Mouse (Mus musculus): ENCODE results near the gene Tsc2. TPM values are rescaled to one million over a fixed set of nuclear protein-coding genes. Genes with fewer than 3 reads are reported as not detected.
A peak's percentile ranks its signal among the peaks of the same experiment; 100 is the strongest.

Gene Tsc2
- polyA plus RNA-seq, 1 experiment from 2014 or later = 68.7 TPM

GRCm38 (mm10) chr17:24558600-24559099 is 73.8 kb downstream of the Tsc2 start:
- WGBS = 7% methylated on average over 4 of the region's 4 CpGs
- peaks cover 17% of the 10 kb centered on the region for H3K4me1 ChIP-seq
- H3K9ac ChIP-seq (replicated peaks) = no peak overlapping the region
- peak overlapping the region; percentile 79 for H3K27ac ChIP-seq (replicated peaks)
- ATAC-seq (replicated peaks) = peak; percentile 66
- H3K4me3 ChIP-seq = no peak overlapping the region
- H3K27me3 ChIP-seq = no peaks in the 10 kb centered on the region
- no peaks in the 10 kb centered on the region for H3K36me3 ChIP-seq
- no peaks in the 10 kb centered on the region for H3K9me3 ChIP-seq
- H3K4me2 ChIP-seq (replicated peaks) = no peak overlapping the region

GRCm38 (mm10) chr17:24557091-24557490 is 75.3 kb downstream of the Tsc2 start:
- Histone ChIP-seq H3K9ac (replicated peaks) (no peak overlapping the region), H3K36me3 (no peaks in the 10 kb centered on the region), H3K4me3 (no peak overlapping the region), H3K4me1 (peaks cover 28% of the 10 kb centered on the region), H3K27me3 (no peaks in the 10 kb centered on the region), H3K4me2 (replicated peaks) (no peak overlapping the region), H3K9me3 (no peaks in the 10 kb centered on the region), H3K27ac (replicated peaks) (no peak overlapping the region)
- no peak for ATAC-seq (replicated peaks)
- 93% methylated on average over 7 of the region's 7 CpGs for WGBS

- Histone ChIP-seq H3K4me3 (peak overlapping the region; percentile 96), H3K27me3 (no peaks in the 10 kb centered on the region), H3K4me1 (peaks cover 34% of the 10 kb centered on the region), H3K9me3 (no peaks in the 10 kb centered on the region), H3K27ac (replicated peaks) (peak overlapping the region; percentile 93; the same call in 1 of the 2 replicates), H3K4me2 (replicated peaks) (peak overlapping the region; percentile 85), H3K9ac (replicated peaks) (peak overlapping the region; percentile 95), H3K36me3 (no peaks in the 10 kb centered on the region)
- 37% methylated on average over 3 of the region's 3 CpGs for WGBS
- ATAC-seq (replicated peaks) = no peak
These were observed 81.4 kb downstream of the Tsc2 start for GRCm38 (mm10) chr17:24551050-24551444.

GRCm38 (mm10) chr17:24550416-24551049 is 81.9 kb downstream of the Tsc2 start:
- under 1% methylated on average over 44 of the region's 44 CpGs for WGBS
- ATAC-seq (replicated peaks) = peak; percentile 84

GRCm38 (mm10) chr17:24549618-24550415 is 82.6 kb downstream of the Tsc2 start, which contains the start of gene Pkd1:
Gene Pkd1, plus strand, starts transcription at chr17:24549834.
- Histone ChIP-seq H3K9ac (replicated peaks) (peak within 1 kb of the TSS; percentile 95), H3K9me3 (no peaks in the 10 kb centered on the region), H3K4me1 (peaks cover 34% of the 10 kb centered on the region), H3K4me3 (peak within 1 kb of the TSS; percentile 96), H3K4me2 (replicated peaks) (peak within 1 kb of the TSS; percentile 85), H3K27me3 (no peaks in the 10 kb centered on the region), H3K36me3 (no peaks in the 10 kb centered on the region), H3K27ac (replicated peaks) (peak within 1 kb of the TSS; percentile 93)
- whole genome bisulfite sequencing = 0% methylated on average over 61 of the region's 72 CpGs
- ATAC-seq (replicated peaks) = peak; percentile 96

More at GRCm38 (mm10) chr17:24550416-24551049, 81.9 kb downstream of the Tsc2 start:
- H3K4me1 ChIP-seq = peaks cover 34% of the 10 kb centered on the region
- H3K36me3 ChIP-seq = no peaks in the 10 kb centered on the region
- H3K27ac ChIP-seq (replicated peaks) = peak overlapping the region; percentile 93
- peak overlapping the region; percentile 96 for H3K4me3 ChIP-seq
- peak overlapping the region; percentile 95 for H3K9ac ChIP-seq (replicated peaks)
- H3K4me2 ChIP-seq (replicated peaks) = peak overlapping the region; percentile 85
- H3K9me3 ChIP-seq = no peaks in the 10 kb centered on the region
- H3K27me3 ChIP-seq = no peaks in the 10 kb centered on the region

GRCm38 (mm10) chr17:24548921-24549617 is 83.4 kb downstream of the Tsc2 start:
- no peak overlapping the region for H3K9ac ChIP-seq (replicated peaks)
- H3K27me3 ChIP-seq = no peaks in the 10 kb centered on the region
- no peaks in the 10 kb centered on the region for H3K36me3 ChIP-seq
- H3K4me1 ChIP-seq = peaks cover 34% of the 10 kb centered on the region
- H3K27ac ChIP-seq (replicated peaks) = peak overlapping the region; percentile 93
- 6% methylated on average over 23 of the region's 23 CpGs for WGBS
- H3K9me3 ChIP-seq = no peaks in the 10 kb centered on the region
- H3K4me2 ChIP-seq (replicated peaks) = peak overlapping the region; percentile 85
- peak overlapping the region; percentile 96 for H3K4me3 ChIP-seq
- no peak for ATAC-seq (replicated peaks)

- Histone ChIP-seq H3K27ac (replicated peaks) (no peak overlapping the region), H3K9ac (replicated peaks) (no peak overlapping the region), H3K9me3 (no peaks in the 10 kb centered on the region), H3K27me3 (no peaks in the 10 kb centered on the region), H3K36me3 (no peaks in the 10 kb centered on the region), H3K4me1 (peaks cover 34% of the 10 kb centered on the region), H3K4me2 (replicated peaks) (peak overlapping the region; percentile 85), H3K4me3 (no peak overlapping the region)
- ATAC-seq (replicated peaks) = no peak
- 22% methylated on average over 9 of the region's 9 CpGs for WGBS
These were observed 84.0 kb downstream of the Tsc2 start for GRCm38 (mm10) chr17:24548435-24548834.

- no peak overlapping the region for H3K27ac ChIP-seq (replicated peaks)
- 74% methylated on average over 3 of the region's 3 CpGs for WGBS
- H3K9ac ChIP-seq (replicated peaks) = no peak overlapping the region
- no peak for ATAC-seq (replicated peaks)
- H3K4me2 ChIP-seq (replicated peaks) = no peak overlapping the region
- H3K4me3 ChIP-seq = no peak overlapping the region
- H3K27me3 ChIP-seq = no peaks in the 10 kb centered on the region
- no peaks in the 10 kb centered on the region for H3K9me3 ChIP-seq
- H3K4me1 ChIP-seq = peaks cover 14% of the 10 kb centered on the region
- no peaks in the 10 kb centered on the region for H3K36me3 ChIP-seq
These were observed 86.2 kb downstream of the Tsc2 start for GRCm38 (mm10) chr17:24546234-24546633.

Small RNA genes lying within 50 kb of the gene (microRNA-seq; reads per million reads assigned to microRNA genes)
- gene Gm24589 = not detected

Other genes starting within 250 kb of the Tsc2 start
- gene Rnps1, start 218.1 kb downstream of the Tsc2 start, polyA plus RNA-seq (2015; fragmentation: Nextera tagmentation; extraction: Ambion mirVana) = 360 and 364 TPM in 2 replicates
- 40.7 and 42.8 TPM in 2 replicates for gene Eci1, start 206.0 kb downstream of the Tsc2 start, polyA plus RNA-seq (2015; fragmentation: Nextera tagmentation; extraction: Ambion mirVana)
- 5.7 and 6.6 TPM in 2 replicates for gene Dnase1l2, start 189.5 kb downstream of the Tsc2 start, polyA plus RNA-seq (2015; fragmentation: Nextera tagmentation; extraction: Ambion mirVana)
- gene E4f1, start 162.3 kb downstream of the Tsc2 start, polyA plus RNA-seq (2015; fragmentation: Nextera tagmentation; extraction: Ambion mirVana) = 44.0 and 44.9 TPM in 2 replicates
- gene Pgp, start 162.2 kb downstream of the Tsc2 start, polyA plus RNA-seq (2015; fragmentation: Nextera tagmentation; extraction: Ambion mirVana) = 51.0 and 54.0 TPM in 2 replicates
- gene Bricd5, start 158.7 kb downstream of the Tsc2 start, polyA plus RNA-seq (2015; fragmentation: Nextera tagmentation; extraction: Ambion mirVana) = 0.40 TPM in 1 of 2 replicates, not detected in the other
- 35.2 and 36.4 TPM in 2 replicates for gene Mlst8, start 153.6 kb downstream of the Tsc2 start, polyA plus RNA-seq (2015; fragmentation: Nextera tagmentation; extraction: Ambion mirVana)
- 25.6 and 26.4 TPM in 2 replicates for gene Caskin1, start 144.0 kb downstream of the Tsc2 start, polyA plus RNA-seq (2015; fragmentation: Nextera tagmentation; extraction: Ambion mirVana)
- 107 and 112 TPM in 2 replicates for gene Traf7, start 104.7 kb downstream of the Tsc2 start, polyA plus RNA-seq (2015; fragmentation: Nextera tagmentation; extraction: Ambion mirVana)
- 5.7 and 6.6 TPM in 2 replicates for gene Rab26, start 98.4 kb downstream of the Tsc2 start, polyA plus RNA-seq (2015; fragmentation: Nextera tagmentation; extraction: Ambion mirVana)
- 17.1 and 22.9 TPM in 2 replicates for gene Pkd1, start 82.8 kb downstream of the Tsc2 start, polyA plus RNA-seq (2015; fragmentation: Nextera tagmentation; extraction: Ambion mirVana)
- 12.5 and 12.7 TPM in 2 replicates for gene Nthl1, start 50 bp upstream of the Tsc2 start, polyA plus RNA-seq (2015; fragmentation: Nextera tagmentation; extraction: Ambion mirVana)
- 26.7 and 27.6 TPM in 2 replicates for gene Slc9a3r2, start 17.7 kb upstream of the Tsc2 start, polyA plus RNA-seq (2015; fragmentation: Nextera tagmentation; extraction: Ambion mirVana)
- not detected in 2 replicates for gene Npw, start 25.8 kb upstream of the Tsc2 start, polyA plus RNA-seq (2015; fragmentation: Nextera tagmentation; extraction: Ambion mirVana)
- 19.1 and 20.9 TPM in 2 replicates for gene Zfp598, start 37.1 kb upstream of the Tsc2 start, polyA plus RNA-seq (2015; fragmentation: Nextera tagmentation; extraction: Ambion mirVana)
- 134 and 145 TPM in 2 replicates for gene Syngr3, start 57.3 kb upstream of the Tsc2 start, polyA plus RNA-seq (2015; fragmentation: Nextera tagmentation; extraction: Ambion mirVana)
- gene Gfer, start 63.5 kb upstream of the Tsc2 start, polyA plus RNA-seq (2015; fragmentation: Nextera tagmentation; extraction: Ambion mirVana) = 38.7 TPM in 2 replicates
- gene Noxo1, start 63.6 kb upstream of the Tsc2 start, polyA plus RNA-seq (2015; fragmentation: Nextera tagmentation; extraction: Ambion mirVana) = 1.4 and 2.0 TPM in 2 replicates
- gene Tbl3, start 75.0 kb upstream of the Tsc2 start, polyA plus RNA-seq (2015; fragmentation: Nextera tagmentation; extraction: Ambion mirVana) = 79.5 and 83.9 TPM in 2 replicates
- not detected in 2 replicates for gene Rnf151, start 85.4 kb upstream of the Tsc2 start, polyA plus RNA-seq (2015; fragmentation: Nextera tagmentation; extraction: Ambion mirVana)
- gene Rps2, start 85.5 kb upstream of the Tsc2 start, polyA plus RNA-seq (2015; fragmentation: Nextera tagmentation; extraction: Ambion mirVana) = 816 and 846 TPM in 2 replicates
- 249 and 261 TPM in 2 replicates for gene Ndufb10, start 91.8 kb upstream of the Tsc2 start, polyA plus RNA-seq (2015; fragmentation: Nextera tagmentation; extraction: Ambion mirVana)
- not detected in 2 replicates for gene Rpl3l, start 95.2 kb upstream of the Tsc2 start, polyA plus RNA-seq (2015; fragmentation: Nextera tagmentation; extraction: Ambion mirVana)
- gene Msrb1, start 104.0 kb upstream of the Tsc2 start, polyA plus RNA-seq (2015; fragmentation: Nextera tagmentation; extraction: Ambion mirVana) = 20.5 and 22.5 TPM in 2 replicates
- not detected in 2 replicates for gene Hs3st6, start 120.4 kb upstream of the Tsc2 start, polyA plus RNA-seq (2015; fragmentation: Nextera tagmentation; extraction: Ambion mirVana)
- gene Meiob, start 171.7 kb upstream of the Tsc2 start, polyA plus RNA-seq (2015; fragmentation: Nextera tagmentation; extraction: Ambion mirVana) = not detected in 2 replicates
- gene Hagh, start 207.5 kb upstream of the Tsc2 start, polyA plus RNA-seq (2015; fragmentation: Nextera tagmentation; extraction: Ambion mirVana) = 45.1 and 45.7 TPM in 2 replicates
- gene Fahd1, start 217.7 kb upstream of the Tsc2 start, polyA plus RNA-seq (2015; fragmentation: Nextera tagmentation; extraction: Ambion mirVana) = 16.0 and 16.8 TPM in 2 replicates
- gene Igfals, start 233.4 kb upstream of the Tsc2 start, polyA plus RNA-seq (2015; fragmentation: Nextera tagmentation; extraction: Ambion mirVana) = 0.11 TPM in 1 of 2 replicates, not detected in the other